Mouse (Mus musculus) kidney, postnatal 14 days (tissue): ENCODE data around the gene 2810408A11Rik.
"Not testable (repeated sequence)": the region's sequence is repeated elsewhere in the genome, so short reads cannot be mapped to it uniquely, and the experiment has no call there.

Experiments
- DNase-seq: peaks from one replicate; pipeline ENCODE4 v3.0.0; 2022; ENCODE audit warnings: mixed read lengths

Gene 2810408A11Rik

DNA sequence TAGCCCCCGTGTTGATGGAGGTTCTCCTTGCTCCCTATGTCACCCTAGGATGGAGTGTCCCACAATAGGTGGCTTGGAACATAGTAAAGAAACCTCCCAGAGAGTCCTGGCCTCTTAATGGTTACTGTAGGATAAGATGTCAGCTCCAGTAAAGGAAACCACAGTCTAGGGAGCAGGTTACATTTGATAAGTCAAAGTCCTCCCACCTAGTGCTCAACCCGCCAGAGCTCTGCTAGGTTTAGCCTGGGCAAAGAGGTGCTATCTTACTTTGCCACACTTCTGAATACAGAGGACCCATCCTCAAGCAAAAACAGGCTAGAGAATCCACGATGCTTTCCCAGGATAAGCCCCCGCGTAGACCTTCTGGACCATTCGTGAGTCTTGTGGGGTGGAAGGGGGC lies 21.8 kb downstream of the 2810408A11Rik start:
- DNase-seq: no peak

DNA sequence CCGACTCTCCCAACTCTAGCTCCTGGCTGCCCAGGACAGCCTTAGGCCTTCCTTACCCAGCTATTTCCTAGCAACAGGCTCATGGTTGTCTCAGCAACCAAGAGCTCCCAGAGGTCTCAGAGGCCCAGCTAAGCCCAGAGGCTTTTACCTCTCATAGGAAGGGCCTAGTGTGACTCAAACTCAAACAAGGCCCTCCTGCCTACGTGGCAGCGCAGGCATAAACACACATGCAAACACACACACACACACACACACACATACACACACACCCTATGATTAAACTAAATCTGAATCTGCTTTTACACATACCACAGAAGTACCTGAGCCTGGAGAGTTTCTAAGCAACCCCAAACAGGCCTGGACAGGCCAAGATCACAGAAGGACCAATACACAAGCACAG lies 22.4 kb downstream of the 2810408A11Rik start:
- DNase-seq: no peak

DNA sequence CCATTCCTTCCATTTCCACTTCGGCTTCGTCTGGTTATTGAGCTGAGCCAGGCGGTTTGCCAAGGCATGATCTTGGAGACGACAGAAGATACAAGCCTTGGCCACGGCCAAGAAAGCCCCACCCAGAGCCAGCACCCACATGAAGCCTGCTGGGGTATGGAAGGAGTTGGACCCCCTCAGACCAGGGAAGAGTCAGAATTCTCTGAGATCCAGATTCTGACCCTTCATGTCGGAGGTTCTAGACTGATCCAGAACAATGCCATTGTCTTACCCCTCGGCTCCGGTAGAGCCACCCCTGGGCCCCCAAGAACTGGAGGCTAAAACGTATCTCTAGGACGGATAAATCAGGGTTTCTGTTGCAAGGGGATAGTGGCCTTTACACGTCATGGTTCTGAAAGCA lies 22.9 kb downstream of the 2810408A11Rik start, which contains the start of gene Tmem95:
Gene Tmem95 (minus strand): TSS at position 141 of the 400 bp plus-strand sequence.
- peak; percentile 8 for DNase-seq

- DNase-seq: peak; percentile 90
These were observed 23.9 kb downstream of the 2810408A11Rik start for GRCm38 (mm10) chr11:69876867-69877266.

DNA sequence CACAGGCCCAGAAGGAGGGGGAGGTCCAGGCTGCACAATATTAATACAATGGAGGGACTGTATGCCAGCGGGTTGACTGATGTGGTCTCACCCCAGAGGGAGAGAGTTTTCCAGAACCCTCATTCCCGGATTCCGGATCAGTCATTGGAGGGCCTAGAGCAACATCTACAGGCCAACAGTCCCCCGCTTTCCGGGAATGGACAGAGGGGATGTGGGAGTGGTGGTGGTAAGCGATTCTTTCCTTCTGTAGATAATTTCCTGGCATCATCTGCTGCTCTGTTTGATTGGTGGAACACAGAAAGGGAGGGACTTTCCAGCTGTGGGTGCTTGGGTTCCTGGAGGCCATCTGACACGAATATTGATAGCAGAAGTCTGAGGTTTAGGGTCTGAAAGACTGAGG lies 24.6 kb downstream of the 2810408A11Rik start:
- peak; percentile 74 for DNase-seq

- no peak for DNase-seq
These were observed 28.3 kb downstream of the 2810408A11Rik start for GRCm38 (mm10) chr11:69872451-69872850.

GRCm38 (mm10) chr11:69871822-69872221 lies 29.0 kb downstream of the 2810408A11Rik start:
- no peak for DNase-seq

DNA sequence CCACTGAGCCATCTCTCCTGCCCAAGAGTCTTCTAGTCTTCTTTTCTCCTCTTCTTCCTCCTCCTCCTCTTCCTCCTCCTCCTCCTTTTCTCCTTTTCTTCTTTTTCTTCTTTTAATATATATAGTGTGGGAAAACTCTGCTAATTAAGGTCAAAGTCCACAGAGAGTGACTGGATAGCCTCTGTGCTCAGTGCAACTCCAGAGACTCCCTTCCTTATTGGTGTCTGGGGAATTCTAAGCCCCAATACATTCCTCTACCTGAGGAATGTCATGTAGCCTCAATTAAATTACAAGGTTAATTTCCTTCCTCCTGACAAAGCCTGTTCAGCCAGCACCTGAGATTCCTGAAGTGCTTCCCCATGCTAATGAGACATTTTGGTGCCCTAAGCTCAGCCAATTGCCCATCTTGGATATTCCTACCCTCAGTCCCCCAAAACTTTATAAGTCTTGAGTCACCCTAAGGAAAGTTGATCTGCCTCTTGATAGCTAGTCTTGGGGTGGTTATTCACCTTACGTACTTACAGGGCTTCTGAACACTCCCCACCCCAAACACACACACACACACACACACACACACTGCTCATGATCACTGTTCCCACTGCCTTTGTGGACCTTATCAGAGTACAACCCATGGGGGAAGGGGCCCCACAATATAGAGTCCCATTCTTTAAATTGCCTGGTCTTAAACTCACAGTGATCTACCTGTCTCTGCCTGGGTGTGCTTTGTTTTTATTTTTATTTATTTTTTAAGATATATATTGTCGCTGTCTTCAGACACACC lies 30.3 kb downstream of the 2810408A11Rik start:
- no peak for DNase-seq

DNA sequence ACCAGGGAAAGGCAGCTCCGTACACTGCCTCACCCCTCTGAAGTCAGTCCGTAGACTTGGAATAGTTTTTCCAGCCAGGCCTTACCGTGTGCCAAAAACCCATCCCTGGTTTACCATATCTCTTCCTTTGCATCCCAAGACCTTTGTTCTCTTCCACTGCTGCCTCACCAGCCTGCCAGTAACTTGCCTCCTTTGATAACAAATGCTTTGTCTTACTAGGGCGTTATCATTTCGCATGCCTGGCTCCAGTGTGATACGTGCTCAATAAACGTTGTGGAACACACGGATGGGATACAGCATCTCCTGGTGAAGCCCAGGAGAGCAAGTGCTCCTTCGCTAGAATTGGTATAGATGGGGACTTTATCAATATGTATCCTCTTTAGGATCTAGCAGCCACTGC lies 33.5 kb downstream of the 2810408A11Rik start:
- DNase-seq: no peak

GRCm38 (mm10) chr11:69865561-69865960 lies 35.2 kb downstream of the 2810408A11Rik start:
- no peak for DNase-seq

GRCm38 (mm10) chr11:69864138-69864860 lies 36.5 kb downstream of the 2810408A11Rik start:
- no peak for DNase-seq

- not testable (repeated sequence) for DNase-seq
These were observed 37.1 kb downstream of the 2810408A11Rik start for GRCm38 (mm10) chr11:69863729-69864128.

- peak; percentile 75 for DNase-seq
These were observed 42.4 kb downstream of the 2810408A11Rik start, which contains the start of gene Tnk1 for GRCm38 (mm10) chr11:69858113-69858998. Gene Tnk1, minus strand, starts transcription at chr11:69858730.

DNA sequence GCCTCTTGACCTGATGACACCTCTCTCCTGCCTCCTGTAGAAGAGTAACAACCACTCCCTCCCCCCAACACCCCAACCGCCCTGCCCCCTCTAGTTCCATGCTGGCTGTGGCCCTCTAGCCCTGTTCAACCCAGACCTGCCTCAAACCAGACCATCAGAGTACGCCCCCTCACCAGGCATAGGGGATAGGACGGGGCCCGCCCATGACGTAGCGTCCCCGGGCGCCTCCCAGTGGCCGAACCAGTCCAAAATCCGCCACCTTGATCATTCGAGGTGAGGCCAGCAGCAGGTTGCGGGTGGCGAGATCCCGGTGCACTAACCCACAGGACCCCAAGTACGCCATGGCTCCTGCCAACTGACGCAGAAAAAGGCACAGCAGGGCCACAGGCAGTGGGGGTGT lies 45.4 kb downstream of the 2810408A11Rik start:
- peak; percentile 50 for DNase-seq

GRCm38 (mm10) chr11:69854680-69855079 lies 46.1 kb downstream of the 2810408A11Rik start:
- no peak for DNase-seq

GRCm38 (mm10) chr11:69853994-69854393 lies 46.8 kb downstream of the 2810408A11Rik start:
- DNase-seq: no peak

DNA sequence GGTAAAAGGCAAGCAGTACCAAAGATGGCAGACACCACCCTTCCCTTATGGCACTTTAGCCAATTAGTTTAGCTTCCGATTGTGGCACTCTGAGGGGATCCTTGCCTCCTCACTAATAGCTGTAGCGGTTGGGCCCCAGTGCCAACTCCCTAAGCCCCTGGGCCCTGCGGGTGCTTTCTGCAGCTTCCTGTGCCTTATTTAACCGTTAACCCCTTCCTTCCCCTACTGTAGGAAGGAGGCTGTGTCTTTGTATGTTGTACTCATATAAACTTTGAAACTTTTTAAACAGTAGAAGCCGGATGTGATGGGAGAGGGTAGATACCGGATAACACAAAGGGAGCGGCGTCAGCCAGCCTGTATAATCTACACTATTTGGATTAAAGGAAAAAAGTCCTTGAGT lies 50.0 kb downstream of the 2810408A11Rik start:
- no peak for DNase-seq

DNA sequence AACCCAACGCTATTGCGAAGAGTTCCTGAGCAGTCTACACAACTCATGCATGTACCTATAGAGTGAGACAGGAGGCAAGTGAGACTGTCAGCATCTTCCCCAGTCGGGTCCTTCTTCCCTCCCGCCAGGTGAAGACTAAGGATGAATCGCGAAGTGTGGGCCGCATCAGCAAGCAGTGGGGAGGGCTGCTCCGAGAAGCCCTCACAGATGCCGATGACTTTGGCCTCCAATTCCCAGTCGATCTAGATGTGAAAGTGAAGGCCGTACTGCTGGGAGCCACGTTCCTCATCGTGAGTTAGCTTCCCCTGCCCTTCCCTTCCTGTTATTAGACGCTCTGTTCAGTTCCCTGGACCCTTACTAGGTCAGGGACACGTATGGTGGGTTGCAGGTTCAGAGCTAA lies 50.9 kb downstream of the 2810408A11Rik start:
- DNase-seq: no peak

- no peak for DNase-seq
These were observed 51.7 kb downstream of the 2810408A11Rik start for GRCm38 (mm10) chr11:69849128-69849527.

DNA sequence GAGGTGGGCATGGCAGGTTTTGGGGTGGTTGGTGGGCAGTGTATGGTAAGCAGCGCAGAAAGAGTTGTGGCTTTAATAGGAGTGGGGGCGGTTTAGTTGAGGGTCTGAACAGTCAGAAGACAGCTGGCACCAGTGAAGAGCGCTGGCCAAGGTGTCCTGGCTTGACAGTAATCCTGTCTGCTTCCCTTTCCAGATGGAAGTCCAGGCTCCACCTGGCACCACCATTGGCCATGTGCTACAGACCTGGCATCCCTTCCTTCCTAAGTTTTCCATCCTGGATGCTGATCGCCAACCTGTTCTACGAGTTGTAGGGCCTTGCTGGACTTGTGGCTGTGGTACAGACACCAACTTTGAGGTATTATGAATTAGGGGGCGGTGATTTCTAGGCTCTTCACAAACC lies 52.8 kb downstream of the 2810408A11Rik start:
- DNase-seq: no peak
